Mouse (Mus musculus): ENCODE data around the gene Ost4.

Ost4 gene

DNA sequence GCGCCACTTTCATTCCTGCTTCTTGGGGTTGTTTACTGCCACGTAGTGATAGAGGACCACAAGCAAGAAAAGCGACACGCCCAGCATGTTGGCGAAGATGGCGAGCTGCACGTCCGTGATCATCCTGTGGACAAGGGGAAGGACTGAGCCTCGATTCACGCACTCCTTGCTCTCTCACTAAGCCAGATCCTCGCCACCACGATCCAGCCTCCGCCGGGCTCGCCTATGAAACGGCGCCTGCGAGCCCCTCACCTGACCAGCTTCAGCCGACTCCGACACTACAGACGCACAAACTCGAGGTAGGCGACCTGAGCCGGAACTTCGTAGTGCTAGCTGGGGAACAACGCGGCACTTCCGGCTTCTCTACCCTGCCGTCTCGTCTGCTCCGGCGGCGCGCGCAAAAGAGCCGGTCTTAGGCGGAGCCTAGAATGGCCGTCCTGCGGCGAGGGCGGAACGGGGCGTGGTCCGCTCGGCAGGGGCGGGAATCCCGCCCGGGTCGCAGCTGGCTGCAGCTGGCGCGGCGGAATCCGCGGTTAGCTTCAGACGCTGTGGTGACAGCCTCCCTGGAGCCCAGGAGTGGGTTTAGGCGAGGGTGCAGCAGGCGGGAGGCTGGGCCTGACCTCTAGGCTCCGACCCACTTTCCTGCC is at the start of gene Ost4:
TSS of gene Ost4 (minus strand) at position 376 of the 647 bp plus-strand sequence.
- peak; percentile 98 for DNase-seq

DNA sequence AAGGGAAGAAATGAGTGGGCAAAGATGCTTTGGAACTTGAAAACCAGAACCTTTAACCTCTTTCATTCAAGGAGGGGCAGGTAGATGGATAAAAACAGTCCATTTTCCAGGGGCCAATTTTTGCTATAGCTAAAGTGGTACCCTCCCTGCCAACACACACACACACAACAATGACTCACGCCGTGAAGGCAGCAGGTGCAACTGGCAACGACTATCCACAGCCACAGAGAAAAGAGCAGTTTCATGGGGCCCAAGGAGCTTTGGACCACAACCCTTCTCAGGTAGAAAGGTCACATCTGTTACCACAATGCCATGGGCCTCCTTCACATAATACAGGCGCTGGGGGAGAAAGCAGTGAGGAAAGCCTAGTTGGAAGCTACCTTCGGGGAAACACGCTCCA is 48.2 kb upstream of the Ost4 start:
- no peak for DNase-seq

DNA sequence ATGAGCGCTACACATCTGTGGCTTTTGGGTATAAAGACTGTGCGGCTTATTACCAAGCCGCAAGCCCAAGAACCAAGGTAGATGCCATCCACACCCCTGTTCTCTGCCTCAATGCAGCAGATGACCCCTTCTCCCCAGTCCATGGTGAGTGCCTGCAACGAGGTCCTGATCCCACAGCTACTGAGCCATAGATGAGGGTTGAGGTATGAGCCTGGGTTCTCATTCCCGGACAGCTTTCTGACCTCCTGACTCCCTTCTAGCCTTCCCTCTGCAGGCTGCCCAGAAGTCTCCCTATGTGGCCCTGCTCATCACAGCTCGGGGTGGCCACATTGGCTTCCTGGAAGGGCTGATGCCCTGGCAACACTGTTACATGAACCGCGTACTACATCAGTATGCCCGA is 47.0 kb upstream of the Ost4 start:
- no peak for DNase-seq

DNA sequence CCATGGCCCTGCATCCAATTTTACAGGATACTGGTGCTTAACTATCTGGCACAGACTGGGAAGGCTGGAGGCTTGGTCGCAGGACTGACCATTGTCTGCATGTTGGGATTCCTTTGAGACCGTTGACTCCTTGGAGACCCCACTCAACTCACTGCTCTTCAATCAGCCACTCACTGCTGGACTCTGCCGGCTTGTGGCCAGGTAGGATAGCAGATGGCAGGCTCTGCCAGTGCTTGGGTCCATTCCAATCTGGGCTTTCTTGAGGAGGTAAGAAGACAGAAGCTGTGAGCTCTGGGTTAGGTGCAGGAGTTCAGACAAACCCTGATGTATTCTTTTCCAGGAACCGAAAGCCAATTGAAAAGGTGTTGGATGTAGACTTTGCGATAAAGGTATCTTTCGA is 46.5 kb upstream of the Ost4 start:
- DNase-seq: no peak

DNA sequence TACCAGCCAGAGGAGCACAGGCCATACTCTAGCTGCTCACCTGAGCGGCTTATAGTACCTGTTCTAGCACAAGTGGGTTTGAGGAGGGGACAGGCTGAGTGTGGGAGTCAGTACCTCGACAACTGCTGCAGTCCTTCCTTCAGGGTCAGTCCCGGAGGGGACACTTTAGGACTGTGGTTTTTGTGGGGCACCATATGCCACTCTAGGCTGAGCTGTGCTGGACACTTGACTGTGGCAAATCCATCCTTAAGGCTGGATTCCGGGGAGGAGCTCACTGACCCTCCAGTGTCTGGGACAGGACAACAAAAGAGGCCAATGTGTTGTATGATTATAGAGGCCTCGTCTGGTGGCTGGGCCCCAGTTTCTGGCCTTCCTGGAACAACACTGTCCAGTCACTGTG is 45.0 kb upstream of the Ost4 start:
- DNase-seq: no peak

DNA sequence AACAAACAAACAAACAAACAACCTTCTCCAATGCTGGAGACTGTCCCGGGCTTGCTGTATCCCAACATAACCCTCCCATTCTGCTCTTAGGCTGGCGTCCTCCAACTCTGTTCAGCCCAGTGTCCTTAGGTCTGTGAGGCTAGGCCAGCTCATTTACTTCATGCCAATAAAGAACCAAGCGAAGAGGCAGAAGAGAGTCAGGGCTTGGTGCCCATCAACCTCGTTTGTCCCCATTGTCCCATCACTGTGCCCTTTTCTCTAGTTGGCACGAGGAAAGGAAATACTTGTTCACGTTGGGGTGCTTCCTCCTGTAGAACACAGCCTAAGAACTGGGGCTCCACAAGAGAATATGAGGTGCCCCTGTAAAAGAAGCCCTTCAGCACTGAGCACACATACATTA is 44.1 kb upstream of the Ost4 start:
- no peak for DNase-seq

DNA sequence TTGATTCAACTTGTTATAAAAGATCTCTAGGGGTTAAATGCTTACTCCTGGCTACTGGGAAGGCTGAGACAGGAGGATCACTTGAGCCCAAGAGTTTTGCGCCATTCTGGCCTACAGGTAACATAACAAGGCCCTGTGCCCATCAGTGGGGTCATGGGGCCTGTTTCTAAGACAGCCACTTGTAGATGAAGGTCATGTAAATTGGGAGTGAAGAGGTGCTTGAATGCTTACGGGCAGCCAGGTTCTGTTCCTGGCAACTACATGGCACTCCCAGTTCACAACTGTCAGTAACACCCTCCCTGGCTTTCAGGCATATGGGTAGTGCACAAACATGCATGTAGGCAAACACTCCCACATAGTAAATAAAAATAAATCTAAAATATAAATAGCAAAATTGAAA is 43.3 kb upstream of the Ost4 start:
- DNase-seq: no peak

DNA sequence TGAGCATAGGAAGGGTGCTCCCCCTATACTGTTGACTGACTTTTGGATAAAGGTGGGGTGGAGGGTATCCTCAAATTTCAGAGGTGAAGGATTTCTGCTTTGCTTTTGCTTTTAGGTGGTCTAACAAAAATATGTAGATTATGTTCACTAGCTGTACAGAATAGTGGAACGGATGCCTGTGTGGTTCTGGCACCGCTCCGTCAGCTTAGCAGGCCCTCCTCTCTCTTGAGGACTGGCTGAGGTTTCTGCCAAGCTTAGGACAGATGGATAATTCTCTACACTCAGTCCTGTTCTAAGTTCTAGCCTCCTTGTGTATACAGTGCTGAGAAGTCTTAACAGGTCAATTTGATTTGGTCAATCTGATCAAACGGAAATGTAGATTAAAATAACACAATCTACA is 42.9 kb upstream of the Ost4 start:
- DNase-seq: peak; percentile 21

DNA sequence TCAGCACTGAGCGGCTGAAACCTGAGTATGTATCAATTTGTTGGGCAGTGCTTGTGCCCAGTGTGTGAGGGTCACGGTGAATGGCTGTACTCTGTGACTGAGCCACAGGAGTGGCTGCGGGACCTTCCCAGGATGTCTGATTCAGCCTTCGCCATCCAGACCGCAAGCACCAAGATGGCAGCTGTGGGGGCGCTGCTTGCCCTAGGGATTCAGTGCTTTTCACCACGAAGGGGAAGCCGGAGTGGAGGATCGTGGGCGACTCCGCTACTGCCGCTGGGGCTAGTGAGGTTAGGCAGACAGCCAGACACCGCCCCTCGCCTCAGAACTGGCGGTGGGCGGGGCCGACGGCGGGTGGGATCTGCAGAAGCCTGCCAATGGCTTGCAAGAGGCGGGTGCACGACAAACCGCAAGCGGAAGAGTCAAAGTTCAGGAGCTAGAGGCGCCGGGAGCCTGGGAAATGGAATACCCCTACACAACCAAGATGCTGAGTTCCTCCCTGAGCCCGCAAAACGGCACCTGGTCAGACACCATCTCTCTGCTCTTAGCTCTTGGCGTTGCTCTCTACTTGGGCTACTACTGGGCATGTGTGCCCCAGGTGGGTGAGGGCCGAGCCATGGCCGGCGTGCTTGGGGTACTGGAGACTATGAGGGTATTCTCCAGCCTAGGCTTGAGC is 42.2 kb upstream of the Ost4 start:
- DNase-seq: peak; percentile 96

DNA sequence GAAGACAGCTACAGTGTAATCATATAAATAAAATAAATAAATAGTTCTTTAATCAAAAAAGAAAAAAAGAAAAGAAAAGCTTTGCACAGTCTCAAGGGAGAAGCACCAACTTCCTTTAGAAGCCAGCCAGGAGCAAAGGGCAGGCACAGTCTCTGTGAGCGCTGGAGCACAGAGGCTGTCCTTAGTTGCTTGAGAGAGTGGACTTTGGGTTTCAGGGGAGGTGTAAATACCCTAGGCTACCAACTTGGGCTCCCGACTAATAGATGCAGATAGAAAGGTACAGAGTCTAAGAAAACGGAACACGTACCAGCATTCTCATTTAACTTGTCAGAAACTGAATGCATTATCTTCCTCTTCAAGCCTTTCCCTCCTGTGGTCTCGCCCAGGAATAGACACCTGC is 41.0 kb upstream of the Ost4 start:
- no peak for DNase-seq

DNA sequence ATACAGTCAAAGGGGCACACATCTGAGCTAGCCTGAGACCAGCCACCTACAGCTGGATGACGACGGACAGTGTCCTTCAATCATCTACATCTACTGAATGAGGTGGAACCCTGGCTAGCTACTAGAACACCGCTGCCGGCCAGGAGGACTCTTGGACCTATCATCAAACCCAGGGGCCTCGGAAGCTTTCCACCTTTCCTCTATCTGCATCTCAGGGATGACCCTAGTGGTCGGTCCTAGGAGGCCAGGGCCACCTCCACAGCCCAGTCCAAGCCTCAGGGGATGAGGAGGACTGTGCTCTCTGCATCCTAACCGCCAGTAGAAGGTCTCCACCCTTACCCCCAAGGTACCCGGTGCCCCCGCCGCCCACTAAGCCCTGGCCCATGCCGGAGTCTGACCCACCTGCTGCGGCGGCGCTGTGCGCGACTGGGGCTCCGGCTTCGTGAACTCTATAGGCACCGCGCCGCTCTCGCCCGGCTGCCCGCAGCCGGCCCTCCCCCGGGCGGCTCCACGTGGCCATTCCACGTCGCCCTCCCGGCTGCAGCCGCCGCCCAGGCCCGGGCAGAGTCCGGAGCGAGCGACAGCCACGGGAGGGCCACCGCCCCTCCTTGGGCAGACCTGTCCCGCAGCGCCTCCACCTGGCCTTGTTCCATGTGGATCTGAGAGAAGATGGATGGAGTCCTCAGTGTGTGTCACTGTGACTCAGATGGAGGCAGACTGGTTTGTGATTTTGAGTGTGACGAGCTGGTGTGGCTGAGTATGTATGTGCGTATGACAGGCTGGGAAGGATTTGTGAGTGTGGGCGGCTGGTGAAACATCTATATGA is 37.6 kb upstream of the Ost4 start, which contains the start of gene Cgref1:
TSS of gene Cgref1 (minus strand) at position 636 of the 826 bp plus-strand sequence.
- DNase-seq: peak; percentile 69

DNA sequence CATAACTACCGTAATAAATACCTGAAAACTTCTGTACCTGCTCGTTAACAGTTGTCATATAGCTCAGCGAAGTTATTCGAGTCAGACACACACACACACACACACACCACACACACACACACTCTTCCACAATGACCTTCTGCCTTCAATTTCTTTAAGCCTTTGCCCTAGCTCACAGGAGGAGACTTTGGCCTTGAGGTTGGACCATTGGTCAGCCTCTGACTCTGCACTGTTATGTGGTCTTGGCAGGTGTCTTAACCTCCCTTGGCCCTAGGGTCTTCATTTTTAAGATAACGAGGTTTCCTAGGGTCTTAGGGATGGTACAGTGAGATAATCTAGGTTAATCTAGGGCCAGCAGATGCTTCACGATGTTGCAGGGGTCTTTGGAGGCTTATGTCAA is 36.8 kb upstream of the Ost4 start:
- no peak for DNase-seq

DNA sequence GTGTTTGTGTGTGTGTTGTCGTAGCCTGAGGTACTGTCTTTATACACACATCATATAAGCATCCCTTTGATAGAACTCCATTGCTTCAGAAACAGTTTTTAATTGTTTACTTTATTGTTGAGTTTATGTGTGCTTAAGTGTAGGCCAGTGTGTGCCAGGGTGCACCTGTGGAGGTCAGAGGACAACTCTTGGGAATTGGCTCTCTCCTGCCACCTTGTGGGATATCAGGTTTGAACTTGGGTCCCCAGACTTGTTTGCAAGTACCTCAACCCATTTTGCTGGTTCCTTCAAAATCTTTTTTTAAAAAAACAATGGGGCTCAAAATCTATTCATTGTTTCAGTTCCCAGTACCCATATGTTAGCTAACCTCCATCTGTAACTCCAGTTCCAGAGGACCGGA is 35.4 kb upstream of the Ost4 start:
- DNase-seq: peak; percentile 53

DNA sequence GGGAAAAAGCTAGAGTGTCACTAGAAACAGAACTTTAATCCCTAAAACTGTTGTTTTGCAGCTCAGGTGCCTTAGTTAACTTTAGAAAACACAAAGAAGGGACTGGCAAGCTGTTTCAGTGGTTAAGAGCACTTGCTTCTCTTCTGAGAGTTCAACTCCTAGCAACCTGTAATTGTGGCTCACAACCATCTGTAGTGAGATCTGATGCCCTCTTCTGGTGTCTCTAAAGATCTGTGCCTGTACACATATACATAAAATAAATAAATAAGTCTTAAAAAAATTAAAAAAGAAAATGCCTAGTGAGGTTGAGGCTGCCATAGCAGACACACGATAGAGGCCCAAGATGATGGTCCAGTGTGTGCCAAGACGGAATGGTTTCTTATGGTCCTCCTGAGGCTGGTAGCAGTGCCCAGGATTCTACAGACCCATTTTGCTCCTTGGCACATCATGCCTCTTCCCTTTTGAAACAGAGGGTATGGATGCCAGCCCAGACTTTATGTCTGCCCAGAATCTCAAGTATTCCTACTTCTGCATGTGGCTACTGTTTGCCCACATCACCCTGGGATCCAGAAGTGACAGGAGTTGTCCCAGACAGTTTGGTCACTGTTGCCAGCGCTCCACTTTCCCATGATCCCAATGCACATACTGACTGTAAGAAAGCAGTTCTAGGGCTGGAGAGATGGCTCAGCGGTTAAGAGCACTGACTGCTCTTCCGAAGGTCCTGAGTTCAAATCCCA is 27.3 kb upstream of the Ost4 start:
- no peak for DNase-seq

DNA sequence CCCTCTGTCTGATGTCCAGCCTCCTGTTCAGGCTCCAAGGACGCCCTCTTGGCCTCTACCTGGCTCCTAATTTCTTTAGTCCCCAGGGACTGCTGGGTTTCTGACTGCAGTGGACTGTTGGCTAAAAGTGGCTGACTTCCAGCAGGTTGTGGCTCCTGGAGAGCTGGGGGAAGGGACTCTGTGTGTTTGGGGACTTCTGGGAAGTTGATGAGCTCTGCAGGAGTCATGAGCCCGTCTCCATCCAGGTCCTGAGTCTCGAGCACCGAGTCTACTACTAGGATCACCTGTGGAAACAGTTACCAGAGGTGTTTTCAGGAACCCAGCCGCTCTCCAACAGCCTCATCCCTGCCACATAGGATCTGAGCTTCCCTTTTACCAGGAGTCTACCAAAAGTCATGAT is 26.1 kb upstream of the Ost4 start:
- DNase-seq: no peak

DNA sequence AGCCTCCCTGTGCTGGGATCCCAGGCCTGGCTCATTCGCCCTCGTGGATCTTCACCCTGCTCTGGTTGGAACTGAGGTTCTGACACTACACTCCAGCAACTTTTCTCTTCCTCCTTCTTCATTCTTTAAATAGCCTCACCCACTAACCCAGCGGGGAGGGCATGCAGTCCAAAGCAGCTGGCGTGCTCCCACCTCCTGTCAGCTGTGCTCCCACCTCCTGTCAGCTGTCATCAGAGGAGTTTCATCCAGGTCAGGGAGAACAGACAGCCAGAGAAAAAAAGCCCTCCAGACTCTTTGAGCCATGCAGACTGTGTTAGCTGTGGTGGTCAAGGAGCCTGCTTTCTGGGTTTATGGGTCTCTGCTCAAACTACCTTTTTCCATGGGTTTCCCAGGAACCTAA is 23.8 kb upstream of the Ost4 start:
- no peak for DNase-seq

DNA sequence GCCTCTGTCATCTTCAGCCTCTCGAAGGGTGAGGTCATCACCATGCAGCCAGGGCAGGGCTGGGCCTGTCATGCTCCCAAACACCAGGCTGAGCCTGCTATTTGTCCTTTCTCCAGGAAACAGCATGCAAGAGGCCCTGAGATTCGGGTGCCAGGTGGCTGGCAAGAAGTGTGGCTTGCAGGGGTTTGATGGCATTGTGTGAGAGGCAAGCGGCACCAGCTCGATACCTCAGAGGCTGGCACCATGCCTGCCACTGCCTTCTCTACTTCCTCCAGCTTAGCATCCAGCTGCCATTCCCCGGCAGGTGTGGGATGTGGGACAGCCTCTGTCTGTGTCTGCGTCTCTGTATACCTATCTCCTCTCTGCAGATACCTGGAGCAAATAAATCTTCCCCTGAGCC is 23.3 kb upstream of the Ost4 start:
- no peak for DNase-seq

DNA sequence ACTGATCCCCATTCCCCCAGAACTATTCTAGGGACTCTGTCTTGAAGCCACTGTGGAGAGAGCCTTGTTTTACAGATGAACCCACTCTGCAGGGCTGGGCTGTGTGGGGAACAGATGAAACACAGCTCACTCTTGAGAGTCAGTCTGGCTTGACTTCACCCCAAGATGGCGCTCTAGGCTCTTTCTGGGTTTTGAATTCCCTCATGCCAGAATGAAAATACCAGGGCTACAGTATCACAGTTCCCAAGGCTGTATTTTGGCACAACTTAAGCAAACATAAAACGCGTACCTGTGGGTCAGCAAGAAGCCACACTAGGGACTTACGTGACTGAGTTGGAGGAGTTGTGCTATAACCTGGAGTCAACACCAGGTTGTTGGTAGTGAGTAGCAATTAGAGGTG is 22.5 kb upstream of the Ost4 start:
- peak; percentile 91 for DNase-seq

DNA sequence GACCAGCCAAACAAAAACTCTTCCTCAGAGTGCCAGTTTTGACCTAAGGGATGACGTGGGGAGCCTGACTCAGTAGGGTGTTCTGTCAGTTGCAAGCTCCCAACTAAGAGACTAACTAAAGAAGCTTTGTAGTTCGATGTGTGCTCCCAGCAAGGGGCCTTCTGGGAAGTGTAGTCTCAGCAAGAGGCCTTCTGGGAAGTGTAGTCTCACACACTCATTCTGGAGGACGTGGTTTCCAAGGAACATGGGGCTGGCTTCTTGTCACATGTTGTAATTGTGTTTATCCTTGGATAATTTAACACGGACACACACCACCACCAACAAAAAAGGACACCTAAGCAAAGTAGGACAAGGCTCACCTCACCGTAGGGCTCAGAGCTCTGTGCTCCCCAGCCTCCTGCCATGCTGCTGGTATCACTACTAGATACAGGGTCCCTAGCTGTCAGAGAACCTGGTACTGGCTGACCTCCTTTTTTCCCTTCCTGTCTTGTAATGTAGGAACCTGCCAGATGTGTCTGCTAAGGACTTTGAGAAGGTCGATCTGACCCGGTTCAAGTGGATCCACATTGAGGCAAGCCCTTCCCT is 20.4 kb upstream of the Ost4 start:
- DNase-seq: peak; percentile 65

DNA sequence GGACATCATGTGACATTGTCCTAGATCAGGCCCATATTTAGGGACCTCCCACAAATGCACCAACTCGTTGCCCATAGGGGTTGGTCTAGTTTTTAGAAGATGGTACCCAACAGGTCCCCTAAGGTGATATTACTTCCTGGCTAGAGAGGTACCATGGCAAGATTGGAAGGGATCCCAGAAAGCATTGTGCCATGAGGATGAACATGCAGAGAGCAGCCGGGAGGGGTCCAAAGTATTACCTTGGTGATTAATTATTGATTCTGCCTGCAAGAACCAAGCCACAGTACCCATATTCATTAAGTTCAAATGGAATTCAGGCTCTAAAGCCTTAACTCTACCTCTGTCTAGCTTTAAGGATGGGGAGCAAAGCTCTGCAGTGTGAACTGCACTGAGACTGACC is 18.5 kb upstream of the Ost4 start:
- DNase-seq: no peak

DNA sequence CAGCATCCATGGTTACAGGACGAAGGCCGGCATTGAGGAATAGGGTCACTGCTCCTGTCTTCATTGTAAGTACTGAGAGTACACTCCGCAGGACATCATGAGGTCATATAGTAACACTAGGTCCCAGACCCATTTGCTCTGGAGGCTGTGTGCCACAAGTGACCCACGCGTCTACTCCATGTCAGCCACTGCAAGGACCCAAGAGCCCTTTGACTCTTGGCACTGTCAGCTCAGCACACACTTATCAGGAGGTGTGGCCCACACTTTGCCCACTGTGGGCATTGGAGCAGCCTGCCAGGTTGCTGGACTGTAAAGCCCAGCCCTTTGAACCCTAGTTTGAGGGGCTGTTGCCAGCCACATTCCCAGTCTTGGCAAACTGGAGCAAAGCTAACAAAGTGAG is 17.6 kb upstream of the Ost4 start:
- DNase-seq: peak; percentile 54

DNA sequence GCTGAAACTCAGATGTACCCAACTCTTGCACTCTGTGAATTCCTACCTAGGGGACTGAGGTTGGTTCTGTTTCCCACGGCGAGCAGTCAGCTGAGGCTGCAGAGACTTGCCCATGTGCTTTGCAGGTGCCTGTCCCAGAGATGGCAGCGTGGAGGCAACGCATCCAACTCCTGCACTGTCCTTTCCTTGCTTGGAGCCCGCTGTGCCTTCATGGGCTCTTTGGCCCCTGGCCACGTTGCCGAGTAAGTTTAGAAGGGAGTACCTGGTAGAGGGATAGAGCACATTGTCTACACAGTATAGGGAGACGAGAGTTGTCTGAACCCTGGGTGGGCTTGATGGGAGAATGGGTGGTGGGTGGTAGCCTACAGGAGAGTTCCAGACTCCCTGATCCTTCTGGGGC is 17.0 kb upstream of the Ost4 start:
- DNase-seq: no peak

DNA sequence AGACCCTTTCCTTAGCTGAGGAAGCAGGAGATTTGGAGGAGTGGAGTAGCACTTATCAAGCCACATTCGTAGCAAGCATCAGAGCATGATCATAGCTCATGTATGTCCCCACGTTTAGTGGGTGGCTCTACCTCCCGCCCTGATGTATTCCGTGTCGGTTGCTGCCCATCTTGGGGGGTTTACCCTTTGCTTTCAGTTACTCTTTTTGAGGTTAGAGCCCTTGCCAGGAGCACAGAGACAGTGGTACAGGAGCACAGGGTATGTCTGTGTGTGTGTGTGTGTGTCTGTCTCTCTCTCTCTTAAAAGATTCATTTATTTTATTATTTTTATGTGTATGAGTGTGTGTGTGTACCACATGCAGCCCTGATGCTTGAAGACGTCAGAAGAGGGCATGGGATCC is 15.5 kb upstream of the Ost4 start:
- no peak for DNase-seq
